Mouse (Mus musculus): Measurements from ENCODE around the gene Tekt4. TPM values are rescaled to one million over a fixed set of nuclear protein-coding genes. Genes with fewer than 3 reads are reported as not detected.
A peak's percentile ranks its signal among the peaks of the same experiment; 100 is the strongest.

The Tekt4 gene
- total and polyA plus RNA-seq, 2 experiments from 2014 or later, result 2.9 to 3.3 TPM

DNA sequence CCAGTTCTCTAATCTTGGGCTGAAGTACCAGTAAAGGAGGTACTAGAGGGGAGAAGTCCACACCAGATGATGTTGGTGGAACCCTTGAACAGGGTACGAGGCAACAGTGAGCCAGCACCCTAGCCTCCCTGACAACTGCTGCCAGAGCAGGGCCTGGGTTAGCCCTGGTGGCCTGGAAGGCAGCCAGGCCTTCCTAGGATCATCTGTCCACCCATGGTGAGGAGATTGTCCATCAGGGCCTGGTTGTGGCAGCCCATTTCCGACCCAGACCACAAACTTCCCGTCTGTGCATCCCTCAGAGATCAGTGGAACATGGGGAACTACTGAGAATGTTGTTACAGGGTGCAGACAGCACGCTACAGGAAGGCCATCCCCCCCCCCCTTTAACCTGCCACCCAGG lies 48.2 kb downstream of the Tekt4 start:
- H3K9me3 ChIP-seq (ENCODE audit: low read length), result no peaks in the 10 kb centered on the region
- ATAC-seq, result no peak
- no peak for TF ChIP-seq CTCF (IDR thresholded peaks at IDR 0.05; ENCODE audit: low read depth)
- WGBS, result 76% methylated on average over 4 of the region's 4 CpGs
- H3K4me1 ChIP-seq (ENCODE audit: insufficient read depth), result no peaks in the 10 kb centered on the region
- no peaks in the 10 kb centered on the region for H3K36me3 ChIP-seq (ENCODE audit: insufficient read depth)
- no peak overlapping the region for H3K4me2 ChIP-seq (ENCODE audit: low read depth)
- H3K27me3 ChIP-seq (ENCODE audit: insufficient read depth, low read length), result peaks cover 2% of the 10 kb centered on the region; the same call in 1 of the 2 replicates
- no peak overlapping the region for H3K9ac ChIP-seq
- no peak overlapping the region for H3K27ac ChIP-seq (ENCODE audit: low read depth, low read length)
- no peak for DNase-seq
- H3K4me3 ChIP-seq (ENCODE audit: low read depth, low read length), result no peak overlapping the region

DNA sequence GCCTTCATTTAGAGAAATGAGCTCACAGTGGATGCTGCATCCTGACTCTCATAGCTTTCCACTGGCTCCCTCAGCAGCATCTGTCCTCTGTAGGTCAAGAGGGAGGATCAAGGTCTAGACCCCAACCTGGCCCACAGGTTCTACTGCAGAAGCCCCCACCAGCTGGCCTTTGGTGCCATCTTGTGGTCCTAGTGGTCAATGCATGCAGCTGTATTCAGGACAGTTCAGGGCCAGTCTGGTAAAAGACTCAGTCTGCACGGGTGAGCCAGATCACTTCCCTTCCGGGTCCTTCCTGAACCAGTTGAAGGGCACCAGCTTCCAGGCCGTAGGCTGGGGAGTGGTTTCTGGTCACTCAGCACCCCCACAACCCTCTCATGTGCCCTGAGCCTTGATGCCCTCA lies 53.4 kb downstream of the Tekt4 start:
- H3K27me3 ChIP-seq (ENCODE audit: insufficient read depth, low read length), result no peaks in the 10 kb centered on the region
- no peak overlapping the region for H3K27ac ChIP-seq (ENCODE audit: low read depth, low read length)
- H3K9me3 ChIP-seq (ENCODE audit: low read length), result no peaks in the 10 kb centered on the region
- H3K4me2 ChIP-seq (ENCODE audit: low read depth), result no peak overlapping the region
- TF ChIP-seq CTCF (IDR thresholded peaks at IDR 0.05; ENCODE audit: low read depth), result peak; percentile 93
- H3K9ac ChIP-seq, result no peak overlapping the region
- no peaks in the 10 kb centered on the region for H3K4me1 ChIP-seq (ENCODE audit: insufficient read depth)
- H3K4me3 ChIP-seq (ENCODE audit: low read depth, low read length), result no peak overlapping the region
- H3K36me3 ChIP-seq (ENCODE audit: insufficient read depth), result no peaks in the 10 kb centered on the region
- peak; percentile 73 for DNase-seq
- peak; percentile 51 for ATAC-seq
- WGBS, result 16% methylated on average over 3 of the region's 3 CpGs

DNA sequence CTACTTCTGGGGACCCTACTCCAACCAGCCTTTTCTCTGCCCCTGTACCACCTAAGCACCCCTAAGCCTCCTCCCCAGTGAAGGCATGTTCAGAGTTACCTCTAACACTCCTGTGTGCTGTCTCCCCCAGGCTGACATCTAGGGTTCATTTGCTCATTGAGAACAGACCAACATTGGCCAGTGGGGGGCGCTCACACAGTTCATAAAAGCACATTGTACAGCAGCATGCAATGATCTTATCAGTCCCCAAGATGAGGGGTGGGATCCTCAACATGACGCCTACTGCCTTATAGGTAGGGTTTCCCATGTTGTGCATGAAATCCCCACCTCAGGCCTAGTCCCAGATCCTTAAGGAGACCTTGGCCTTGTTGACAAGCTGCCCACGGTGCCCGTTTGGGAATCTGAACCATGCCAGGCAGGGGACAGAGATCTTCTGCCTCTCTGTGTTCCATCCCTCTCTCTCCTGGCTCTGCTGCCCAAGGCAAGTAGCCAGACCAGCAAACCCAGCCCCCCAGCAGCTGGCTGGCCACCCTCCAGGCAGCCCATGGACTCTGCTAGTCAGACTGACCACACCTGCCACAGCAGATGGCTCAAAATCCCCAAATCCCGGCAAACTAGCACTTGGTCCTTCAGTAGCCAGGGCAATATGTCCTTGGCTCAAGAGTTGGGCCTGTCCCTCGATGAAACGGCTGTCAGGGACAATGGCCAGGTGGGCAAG lies 54.6 kb downstream of the Tekt4 start:
- DNase-seq, result peak; percentile 76
- no peaks in the 10 kb centered on the region for H3K4me1 ChIP-seq (ENCODE audit: insufficient read depth)
- no peaks in the 10 kb centered on the region for H3K9me3 ChIP-seq (ENCODE audit: low read length)
- 38% methylated on average over 7 of the region's 7 CpGs for WGBS
- no peak overlapping the region for H3K4me2 ChIP-seq (ENCODE audit: low read depth)
- no peak overlapping the region for H3K4me3 ChIP-seq (ENCODE audit: low read depth, low read length)
- no peaks in the 10 kb centered on the region for H3K27me3 ChIP-seq (ENCODE audit: insufficient read depth, low read length)
- peak; percentile 66 for ATAC-seq
- TF ChIP-seq CTCF (IDR thresholded peaks at IDR 0.05; ENCODE audit: low read depth), result peak; percentile 78
- no peak overlapping the region for H3K9ac ChIP-seq
- H3K27ac ChIP-seq (ENCODE audit: low read depth, low read length), result no peak overlapping the region
- H3K36me3 ChIP-seq (ENCODE audit: insufficient read depth), result no peaks in the 10 kb centered on the region

DNA sequence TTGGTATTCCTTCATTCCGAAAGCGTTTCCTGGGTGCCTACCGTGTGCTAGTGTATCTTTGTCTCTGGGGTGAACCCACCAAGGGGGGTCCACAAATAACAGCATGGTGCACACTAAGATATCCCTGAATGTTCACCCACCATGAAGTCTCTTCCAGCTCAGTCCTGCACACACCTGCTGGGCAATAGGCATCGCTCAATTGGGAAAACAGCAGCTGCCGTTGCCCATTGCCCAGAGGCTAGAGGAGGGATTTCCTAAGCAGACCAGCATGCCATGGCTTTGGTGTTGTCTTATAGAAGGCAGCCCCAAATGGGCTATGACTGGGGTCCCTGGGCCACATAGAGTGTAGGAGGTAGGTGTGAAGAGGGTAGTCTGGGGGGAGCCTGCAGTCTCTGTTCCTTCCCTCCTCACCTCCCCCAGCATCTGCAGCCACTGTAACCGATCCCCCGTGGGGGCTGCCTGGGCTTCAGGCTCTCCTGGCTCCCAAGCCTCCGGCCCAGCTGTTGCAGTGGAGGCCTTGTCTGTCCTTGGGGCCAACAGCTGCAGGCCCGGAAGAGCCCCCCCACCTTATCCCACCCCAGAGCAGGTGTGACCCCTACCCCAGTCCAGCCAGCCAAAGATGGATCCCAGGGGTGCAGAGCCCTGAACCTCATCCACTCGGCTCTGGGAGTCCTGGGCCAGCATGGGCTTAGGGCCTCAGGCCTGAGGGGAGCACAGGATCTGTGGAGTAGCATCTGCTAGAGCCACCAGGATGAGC lies 55.8 kb downstream of the Tekt4 start:
- no peak for TF ChIP-seq CTCF (IDR thresholded peaks at IDR 0.05; ENCODE audit: low read depth)
- DNase-seq, result no peak
- Histone ChIP-seq H3K4me3 (ENCODE audit: low read depth, low read length) (no peak overlapping the region), H3K9ac (no peak overlapping the region), H3K27me3 (ENCODE audit: insufficient read depth, low read length) (no peaks in the 10 kb centered on the region), H3K4me1 (ENCODE audit: insufficient read depth) (no peaks in the 10 kb centered on the region), H3K4me2 (ENCODE audit: low read depth) (no peak overlapping the region), H3K36me3 (ENCODE audit: insufficient read depth) (no peaks in the 10 kb centered on the region), H3K27ac (ENCODE audit: low read depth, low read length) (no peak overlapping the region), H3K9me3 (ENCODE audit: low read length) (no peaks in the 10 kb centered on the region)
- no peak for ATAC-seq
- WGBS, result 84% methylated on average over 10 of the region's 10 CpGs

DNA sequence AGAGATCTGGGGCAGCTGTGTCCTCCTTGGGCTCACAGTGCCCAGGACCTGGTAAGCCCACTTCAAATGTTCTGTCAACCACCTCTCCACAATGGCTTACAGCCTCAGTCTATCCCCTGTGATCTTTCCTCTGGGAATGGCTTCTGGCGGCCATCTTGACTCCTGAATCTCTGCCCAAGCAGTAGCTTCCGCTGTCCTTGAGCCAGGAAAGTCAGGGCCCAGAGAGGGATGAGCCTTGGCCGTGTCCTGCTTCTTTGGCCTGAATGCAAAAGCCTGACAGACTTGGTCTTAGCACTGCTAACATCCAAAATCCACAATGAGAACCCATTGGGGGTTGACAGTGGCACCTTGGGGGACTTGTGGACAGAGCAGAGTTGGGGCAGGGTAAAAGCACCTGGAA lies 57.5 kb downstream of the Tekt4 start:
- no peak for ATAC-seq

DNA sequence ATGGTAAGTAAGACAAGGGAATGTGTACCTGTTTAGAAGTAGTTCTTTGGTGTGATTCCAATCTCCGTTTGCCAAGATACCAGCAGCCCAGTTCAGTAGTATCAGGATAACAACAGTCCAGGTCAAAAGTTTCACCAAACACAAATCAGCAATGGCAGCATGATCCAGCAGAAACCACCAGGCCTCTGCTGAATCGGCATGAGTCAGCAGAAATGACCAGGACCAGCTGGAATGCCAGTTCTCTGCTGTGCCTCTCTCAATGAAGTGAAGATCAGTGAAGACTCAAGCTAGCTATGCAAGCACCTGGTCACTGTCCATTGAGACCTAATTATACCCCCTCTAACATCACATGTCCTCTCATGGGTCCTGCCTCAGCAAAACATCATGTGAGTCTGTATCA lies 59.6 kb downstream of the Tekt4 start:
- WGBS, result 97% methylated on average over 2 of the region's 2 CpGs
- no peak overlapping the region for H3K4me3 ChIP-seq (ENCODE audit: low read depth, low read length)
- H3K9me3 ChIP-seq (ENCODE audit: low read length), result no peaks in the 10 kb centered on the region
- no peaks in the 10 kb centered on the region for H3K4me1 ChIP-seq (ENCODE audit: insufficient read depth)
- no peak overlapping the region for H3K9ac ChIP-seq
- ATAC-seq (no peak), DNase-seq (no peak)
- no peak overlapping the region for H3K27ac ChIP-seq (ENCODE audit: low read depth, low read length)
- H3K4me2 ChIP-seq (ENCODE audit: low read depth), result no peak overlapping the region
- H3K27me3 ChIP-seq (ENCODE audit: insufficient read depth, low read length), result no peaks in the 10 kb centered on the region
- TF ChIP-seq CTCF (IDR thresholded peaks at IDR 0.05; ENCODE audit: low read depth), result no peak
- H3K36me3 ChIP-seq (ENCODE audit: insufficient read depth), result no peaks in the 10 kb centered on the region

More for the DNA sequence above, 57.5 kb downstream of the Tekt4 start:
- Histone ChIP-seq H3K4me2 (ENCODE audit: low read depth) (no peak overlapping the region), H3K27me3 (ENCODE audit: insufficient read depth, low read length) (no peaks in the 10 kb centered on the region), H3K9ac (no peak overlapping the region), H3K36me3 (ENCODE audit: insufficient read depth) (no peaks in the 10 kb centered on the region), H3K9me3 (ENCODE audit: low read length) (no peaks in the 10 kb centered on the region), H3K4me1 (ENCODE audit: insufficient read depth) (no peaks in the 10 kb centered on the region), H3K4me3 (ENCODE audit: low read depth, low read length) (no peak overlapping the region), H3K27ac (ENCODE audit: low read depth, low read length) (no peak overlapping the region)
- TF ChIP-seq CTCF (IDR thresholded peaks at IDR 0.05; ENCODE audit: low read depth), result no peak
- 85% methylated on average over 3 of the region's 3 CpGs for WGBS
- DNase-seq, result no peak

DNA sequence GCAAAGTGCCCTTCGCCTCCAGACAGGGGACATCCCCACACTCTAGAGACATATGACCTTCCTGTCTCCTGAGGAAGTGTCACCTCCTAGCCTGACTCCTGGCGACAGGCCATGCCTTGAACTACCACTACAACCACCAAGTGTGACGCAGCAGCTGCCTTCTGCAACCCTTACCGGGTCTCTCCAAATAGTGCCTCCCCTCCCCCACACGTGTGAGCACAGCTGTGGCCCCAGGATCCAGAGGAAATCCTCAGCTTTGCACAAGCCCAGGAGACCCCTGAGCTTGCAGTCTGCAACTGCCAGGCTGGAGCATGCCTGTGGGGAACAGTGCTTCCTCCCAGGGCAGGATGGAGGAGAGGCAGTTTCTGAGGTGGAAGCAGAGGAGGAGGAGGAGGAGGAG lies 61.9 kb downstream of the Tekt4 start:
- no peak for TF ChIP-seq CTCF (IDR thresholded peaks at IDR 0.05; ENCODE audit: low read depth)
- no peaks in the 10 kb centered on the region for H3K36me3 ChIP-seq (ENCODE audit: insufficient read depth)
- H3K4me1 ChIP-seq (ENCODE audit: insufficient read depth), result no peaks in the 10 kb centered on the region
- H3K9ac ChIP-seq, result no peak overlapping the region
- no peak for DNase-seq
- ATAC-seq, result no peak
- WGBS, result 55% methylated on average over 5 of the region's 5 CpGs
- no peak overlapping the region for H3K27ac ChIP-seq (ENCODE audit: low read depth, low read length)
- H3K9me3 ChIP-seq (ENCODE audit: low read length), result no peaks in the 10 kb centered on the region
- no peak overlapping the region for H3K4me2 ChIP-seq (ENCODE audit: low read depth)
- H3K4me3 ChIP-seq (ENCODE audit: low read depth, low read length), result no peak overlapping the region
- H3K27me3 ChIP-seq (ENCODE audit: insufficient read depth, low read length), result no peaks in the 10 kb centered on the region
